Mouse (Mus musculus): ENCODE measurements around the gene Terb2. TPM values are rescaled to one million over a fixed set of nuclear protein-coding genes. Genes with fewer than 3 reads are reported as not detected.

The Terb2 gene
- polyA plus RNA-seq (2012; rRNA removed), result not detected in 2 replicates

GRCm38 (mm10) chr2:122186106-122186505 lies at the start of gene Terb2, which contains the start of gene Patl2:
Gene Terb2 (plus strand): TSS chr2:122186272.
Gene Patl2 (minus strand): TSS chr2:122186189.

GRCm38 (mm10) chr2:122147508-122148241 lies 38.4 kb upstream of the Terb2 start, which contains the start of gene B2m:
Gene B2m (plus strand): TSS chr2:122147686.

GRCm38 (mm10) chr2:122160680-122161079 lies 25.4 kb upstream of the Terb2 start, which contains the start of gene Trim69:
Gene Trim69 (plus strand): TSS chr2:122160700.

GRCm38 (mm10) chr2:122234611-122235288 lies 48.7 kb downstream of the Terb2 start, which contains the start of gene Sord:
Gene Sord (plus strand): TSS chr2:122234749.

Other genes starting within 250 kb of the Terb2 start
- 5.8 and 6.3 TPM in 2 replicates for gene Ctdspl2, start 230.3 kb upstream of the Terb2 start, polyA plus RNA-seq (2012; rRNA removed)
- 0.02 and 0.06 TPM in 2 replicates for gene Mageb3, start 230.2 kb upstream of the Terb2 start, polyA plus RNA-seq (2012; rRNA removed)
- 10.2 and 10.8 TPM in 2 replicates for gene Eif3j1, start 157.7 kb upstream of the Terb2 start, polyA plus RNA-seq (2012; rRNA removed)
- gene Spg11, start 67.9 kb upstream of the Terb2 start, polyA plus RNA-seq (2012; rRNA removed), result 2.9 and 3.1 TPM in 2 replicates
- gene B2m, start 38.6 kb upstream of the Terb2 start, polyA plus RNA-seq (2012; rRNA removed), result 473 and 557 TPM in 2 replicates
- 0.05 and 0.07 TPM in 2 replicates for gene Trim69, start 25.6 kb upstream of the Terb2 start, polyA plus RNA-seq (2012; rRNA removed)
- gene Patl2, start 83 bp upstream of the Terb2 start, polyA plus RNA-seq (2012; rRNA removed), result 0.13 and 0.18 TPM in 2 replicates
- gene Sord, start 48.5 kb downstream of the Terb2 start, polyA plus RNA-seq (2012; rRNA removed), result 131 and 161 TPM in 2 replicates
- 0.01 and 0.02 TPM in 2 replicates for gene Duox2, start 112.2 kb downstream of the Terb2 start, polyA plus RNA-seq (2012; rRNA removed)
- not detected in 2 replicates for gene Duoxa2, start 112.6 kb downstream of the Terb2 start, polyA plus RNA-seq (2012; rRNA removed)
- 0.03 TPM in 1 of 2 replicates, not detected in the other for gene Duoxa1, start 127.5 kb downstream of the Terb2 start, polyA plus RNA-seq (2012; rRNA removed)
- not detected in 2 replicates for gene Duox1, start 129.4 kb downstream of the Terb2 start, polyA plus RNA-seq (2012; rRNA removed)
- 6.4 and 7.1 TPM in 2 replicates for gene Shf, start 182.9 kb downstream of the Terb2 start, polyA plus RNA-seq (2012; rRNA removed)
- gene Slc28a2, start 240.2 kb downstream of the Terb2 start, polyA plus RNA-seq (2012; rRNA removed), result 1.8 and 2.2 TPM in 2 replicates